Mouse (Mus musculus) heart, embryonic 14.5 days (tissue): ENCODE measurements around the gene Chd9. TPM values are rescaled to one million over a fixed set of nuclear protein-coding genes. Genes with fewer than 3 reads are reported as not detected.
"Not testable (repeated sequence)": the region's sequence is repeated elsewhere in the genome, so short reads cannot be mapped to it uniquely, and the experiment has no call there.

Experiments used
- ATAC-seq: fragments of 200-750 bp; cut with Nextera tagmentation; 2 replicates; pipeline ENCODE4 v1.8.0; 2017; ENCODE audit warnings: low read depth, moderate TSS enrichment; ENCODE audit not compliant: insufficient number of reproducible peaks, insufficient read depth, low FRiP score
- H3K27ac ChIP-seq, 2 experiments: fragments of 200-500 bp in 1 of 2; fragments of 300-500 bp in 1 of 2; sonication (generic) in 1 of 2; replicated peaks in 1 of 2; 2 replicates each; pipeline ENCODE4 v1.5.1; 2012 to 2014; ENCODE audit warnings: low read depth in 2 of 2, low read length in 2 of 2, control low read depth in 1 of 2, mild to moderate bottlenecking in 1 of 2, mixed read lengths in 1 of 2; ENCODE audit not compliant: control insufficient read depth in 1 of 2, insufficient read depth in 1 of 2
- H3K27me3 ChIP-seq: fragments of 300-500 bp; sonication (generic); 2 replicates; pipeline ENCODE4 v1.6.1; 2014; ENCODE audit warnings: mild to moderate bottlenecking, low read length, control low read depth; ENCODE audit not compliant: control insufficient read depth, insufficient read depth
- H3K36me3 ChIP-seq: fragments of 300-500 bp; sonication (generic); 2 replicates; pipeline ENCODE4 v1.6.1; 2014; ENCODE audit warnings: mild to moderate bottlenecking, control low read depth, low read length, mixed read lengths; ENCODE audit not compliant: control insufficient read depth, insufficient read depth
- H3K4me1 ChIP-seq, 2 experiments: fragments of 200-500 bp in 1 of 2; fragments of 300-500 bp in 1 of 2; sonication (generic) in 1 of 2; 2 replicates each; pipeline ENCODE4 v1.6.1; 2012 to 2014; ENCODE audit warnings: low read length in 2 of 2, control low read depth in 1 of 2, mixed read lengths in 1 of 2; ENCODE audit not compliant: control insufficient read depth in 2 of 2, insufficient read depth in 2 of 2
- H3K4me2 ChIP-seq: fragments of 300-500 bp; sonication (generic); 2 replicates; pipeline ENCODE4 v1.6.1; 2014; ENCODE audit warnings: mild to moderate bottlenecking, low read length
- H3K4me3 ChIP-seq, 2 experiments: fragments of 200-500 bp in 1 of 2; fragments of 300-500 bp in 1 of 2; sonication (generic) in 1 of 2; 2 replicates each; pipeline ENCODE4 v1.5.1; 2012 to 2014; ENCODE audit warnings: low read length in 2 of 2, mild to moderate bottlenecking in 2 of 2, control low read depth in 1 of 2, low read depth in 1 of 2, moderate library complexity in 1 of 2; ENCODE audit not compliant: control insufficient read depth in 1 of 2, insufficient read depth in 1 of 2
- H3K9ac ChIP-seq: fragments of 300-500 bp; sonication (generic); 2 replicates; pipeline ENCODE4 v1.6.1; 2014; ENCODE audit warnings: mild to moderate bottlenecking, low read length
- H3K9me3 ChIP-seq: fragments of 300-500 bp; sonication (generic); 2 replicates; pipeline ENCODE4 v1.6.1; 2016; ENCODE audit warnings: low read length, control low read depth; ENCODE audit not compliant: control insufficient read depth
- WGBS: fragments of 180-500 bp; shearing (Covaris S2); extraction: QIAGEN DNeasy Blood & Tissue Kit; methylation state at CpG from one replicate; pipeline ENCODE4 v1.1.7; 2014; 5-methylcytosine and 5-hydroxymethylcytosine counted together
- polyA plus RNA-seq: library from polyadenylated mRNA; unstranded; fragments of >200 nt; fragmentation: Nextera tagmentation; extraction: Ambion mirVana; gene quantifications from 2 replicates; pipeline ENCODE4 v1.2.1, GENCODE M21; 2014

The Chd9 gene
- polyA plus RNA-seq, 1 experiment from 2014 or later, result 57.0 TPM

DNA sequence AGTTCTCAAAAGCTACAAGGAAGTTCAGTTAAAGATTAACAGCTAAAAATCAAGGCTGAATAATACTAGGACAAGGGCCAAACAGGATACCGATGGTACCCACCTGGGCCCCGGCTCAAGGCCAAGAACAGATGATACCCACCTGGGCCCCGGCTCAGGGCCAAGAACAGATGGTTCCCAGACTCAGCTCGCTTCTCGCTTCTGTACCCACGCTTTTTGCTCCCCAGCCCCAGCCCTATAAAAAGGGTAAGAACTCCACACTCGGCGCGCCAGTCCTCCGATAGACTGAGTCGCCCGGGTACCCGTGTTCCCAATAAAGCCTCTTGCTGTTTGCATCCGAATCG is 58.2 kb downstream of the Chd9 start:
- H3K27me3 ChIP-seq, H3K4me1 ChIP-seq, H3K4me3 ChIP-seq, ATAC-seq, H3K4me2 ChIP-seq, H3K36me3 ChIP-seq, H3K9me3 ChIP-seq, H3K9ac ChIP-seq, H3K27ac ChIP-seq: not testable (repeated sequence)
- no CpG with 5 or more reads among the region's 15 CpGs for WGBS

DNA sequence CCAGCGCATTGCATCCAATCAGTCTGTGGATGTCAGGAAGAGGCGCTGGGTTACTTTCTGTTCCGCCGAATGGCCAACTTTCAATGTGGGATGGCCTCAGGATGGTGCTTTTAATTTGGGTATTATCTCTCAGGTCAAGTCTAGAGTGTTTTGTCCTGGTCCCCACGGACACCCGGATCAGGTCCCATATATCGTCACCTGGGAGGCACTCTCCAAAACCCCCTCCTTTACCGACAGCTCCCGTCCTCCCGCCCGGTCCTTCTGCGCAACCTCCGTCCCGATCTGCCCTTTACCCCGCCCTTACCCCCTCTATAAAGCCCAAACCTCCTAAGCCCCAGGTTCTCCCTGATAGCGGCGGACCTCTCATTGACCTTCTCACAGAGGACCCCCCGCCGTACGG is 59.2 kb downstream of the Chd9 start:
- not testable (repeated sequence) for H3K9me3 ChIP-seq, H3K9ac ChIP-seq, ATAC-seq, H3K36me3 ChIP-seq, H3K27me3 ChIP-seq, H3K4me2 ChIP-seq, H3K4me1 ChIP-seq, H3K27ac ChIP-seq
- no CpG with 5 or more reads among the region's 20 CpGs for WGBS
- peak overlapping the region; percentile 33 to 48 for H3K4me3 ChIP-seq

DNA sequence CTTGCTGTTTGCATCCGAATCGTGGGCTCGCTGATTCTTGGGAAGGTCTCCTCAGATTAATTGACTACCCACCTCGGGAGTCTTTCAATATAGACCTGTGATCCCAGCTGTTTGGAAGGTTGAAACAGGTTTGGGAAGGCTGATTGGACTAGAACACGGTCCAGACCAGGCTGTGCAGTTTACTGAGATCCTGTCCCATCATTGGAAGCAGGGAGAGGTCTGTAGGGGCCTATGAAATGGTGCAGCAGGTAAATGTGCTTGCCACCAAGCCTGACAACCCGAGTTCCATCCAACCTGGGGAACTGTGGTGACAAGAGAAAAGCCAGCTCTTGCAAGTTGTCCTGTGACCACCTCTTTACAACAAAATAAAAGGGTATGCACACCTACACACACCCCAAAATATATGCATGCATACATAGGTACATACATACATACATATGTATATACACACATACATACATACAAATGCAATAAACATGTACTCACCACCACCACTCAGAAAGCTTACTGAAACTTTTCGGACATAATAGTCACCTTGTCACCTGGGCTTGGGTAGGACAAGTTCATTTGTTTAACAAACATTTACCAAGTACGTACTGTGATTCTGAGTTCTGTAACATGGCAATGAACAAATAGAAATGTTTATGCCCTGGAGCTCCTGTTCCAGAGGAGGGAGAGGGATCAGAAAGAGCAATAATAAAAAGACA is 63.9 kb downstream of the Chd9 start:
- Histone ChIP-seq H3K27me3 (no peaks in the 10 kb centered on the region), H3K4me3 (no peak overlapping the region), H3K9ac (no peak overlapping the region), H3K4me2 (no peak overlapping the region), H3K9me3 (no peaks in the 10 kb centered on the region), H3K4me1 (0 out of 4 replicates have a peak, but pooled peaks cover 3 to 8% of the 10 kb centered on the region in 2 experiments), H3K36me3 (no peaks in the 10 kb centered on the region), H3K27ac (no peak overlapping the region)
- WGBS, result 82% methylated on average over 6 of the region's 8 CpGs
- ATAC-seq, result no peak

DNA sequence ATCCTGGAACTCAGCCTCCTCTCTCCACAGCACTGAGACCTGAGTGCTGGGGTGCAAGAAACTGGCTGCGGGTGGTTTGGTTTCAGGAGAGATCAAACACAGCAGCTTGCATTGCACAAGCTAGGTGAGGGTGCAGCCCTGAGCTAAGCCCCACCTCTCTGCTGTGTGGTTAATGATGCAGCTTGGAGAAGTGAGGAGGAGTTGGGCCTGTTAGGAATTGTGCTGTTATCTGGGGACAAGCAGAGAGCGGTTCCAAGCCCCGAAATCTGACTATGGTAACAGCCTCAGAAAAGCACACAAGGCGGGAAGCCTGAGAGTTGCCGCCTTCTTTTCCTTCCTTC is 64.4 kb downstream of the Chd9 start:
- Histone ChIP-seq H3K4me2 (no peak overlapping the region), H3K27me3 (no peaks in the 10 kb centered on the region), H3K9ac (no peak overlapping the region), H3K4me1 (0 out of 4 replicates have a peak, but pooled peaks cover 3 to 8% of the 10 kb centered on the region in 2 experiments), H3K9me3 (no peaks in the 10 kb centered on the region), H3K4me3 (no peak overlapping the region), H3K27ac (no peak overlapping the region), H3K36me3 (no peaks in the 10 kb centered on the region)
- 79% methylated on average over 5 of the region's 5 CpGs for WGBS
- ATAC-seq, result no peak

DNA sequence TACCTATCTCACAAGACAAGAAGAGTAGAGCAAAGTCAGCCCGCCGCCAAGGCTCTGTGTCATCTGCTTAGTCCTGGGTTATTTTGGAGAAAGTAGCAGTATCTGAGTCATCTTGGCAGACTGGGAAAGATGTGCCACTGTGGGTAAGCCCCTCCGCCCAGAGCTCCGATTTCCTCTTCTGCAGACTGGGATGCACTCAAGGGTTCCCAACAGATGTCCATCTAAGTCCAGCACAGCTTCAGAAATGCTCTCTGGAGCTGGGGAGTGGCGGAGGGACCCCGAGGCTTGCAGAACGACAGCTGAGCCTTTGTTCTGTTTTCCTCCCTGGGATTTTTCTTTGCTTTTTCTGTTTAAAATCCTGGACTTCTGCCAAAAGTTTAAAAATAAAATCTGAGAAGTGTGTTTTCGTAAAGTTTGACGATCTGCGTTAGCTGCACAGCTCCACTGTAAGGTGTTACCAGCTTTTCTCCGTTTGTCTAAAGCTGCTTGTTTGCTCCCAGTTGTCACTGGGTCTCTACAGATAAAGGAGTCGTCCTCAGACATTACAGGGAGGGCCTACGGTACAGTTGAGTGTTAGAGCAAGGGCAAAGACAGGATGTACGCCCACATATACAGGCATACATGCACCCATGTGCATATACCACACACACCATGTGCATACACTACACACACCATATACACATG is 66.2 kb downstream of the Chd9 start:
- Histone ChIP-seq H3K27me3 (no peaks in the 10 kb centered on the region), H3K36me3 (no peaks in the 10 kb centered on the region), H3K4me3 (no peak overlapping the region), H3K4me1 (0 out of 4 replicates have a peak, but pooled peaks cover 3 to 8% of the 10 kb centered on the region in 2 experiments), H3K27ac (no peak overlapping the region), H3K9me3 (no peaks in the 10 kb centered on the region), H3K9ac (no peak overlapping the region), H3K4me2 (no peak overlapping the region)
- 47% methylated on average over 14 of the region's 14 CpGs for WGBS
- no peak for ATAC-seq

DNA sequence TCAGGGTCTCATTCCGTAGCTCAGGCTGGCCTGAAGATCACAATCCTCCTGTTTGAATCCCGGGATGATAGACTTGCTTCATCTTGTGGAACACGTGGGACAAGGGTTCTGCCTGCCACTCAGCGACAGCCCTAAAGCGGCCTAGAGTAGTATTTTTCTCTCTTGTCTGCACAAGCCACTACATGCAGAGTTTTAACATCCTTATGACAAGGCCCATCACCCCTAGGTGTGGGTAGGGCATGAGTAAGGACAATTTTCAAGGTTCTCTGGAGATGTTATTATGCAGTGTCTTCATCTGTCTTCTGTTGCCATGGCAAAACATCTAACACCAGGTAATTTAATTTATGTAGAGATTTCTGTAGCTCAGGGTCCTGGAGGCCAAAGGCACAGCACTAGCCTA is 69.2 kb downstream of the Chd9 start:
- Histone ChIP-seq H3K4me3 (no peak overlapping the region), H3K4me1 (0 out of 4 replicates have a peak, but pooled peaks cover 3 to 8% of the 10 kb centered on the region in 2 experiments), H3K9ac (no peak overlapping the region), H3K27me3 (no peaks in the 10 kb centered on the region), H3K27ac (no peak overlapping the region), H3K36me3 (no peaks in the 10 kb centered on the region), H3K4me2 (no peak overlapping the region), H3K9me3 (no peaks in the 10 kb centered on the region)
- no peak for ATAC-seq
- WGBS, result 63% methylated on average over 5 of the region's 5 CpGs

DNA sequence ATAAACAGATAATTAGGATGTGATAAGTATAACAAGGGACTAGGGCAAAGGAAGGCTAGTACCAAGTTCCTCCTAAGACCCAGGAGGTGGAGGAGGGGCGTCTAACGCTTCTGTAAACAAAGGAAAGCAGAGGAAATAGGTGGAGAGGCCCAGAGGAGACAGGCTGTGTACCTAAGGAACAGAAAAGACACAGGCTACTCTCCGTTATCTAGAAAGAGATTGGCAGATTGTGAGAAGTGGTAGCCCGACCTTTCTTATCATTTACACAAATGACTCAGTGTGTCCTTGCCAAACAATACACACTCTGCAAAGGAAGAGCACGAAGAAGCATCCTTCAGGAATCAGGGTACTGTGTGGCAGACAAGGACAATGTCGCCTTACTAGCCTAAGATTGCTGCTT is 70.4 kb downstream of the Chd9 start:
- Histone ChIP-seq H3K9ac (no peak overlapping the region), H3K27me3 (no peaks in the 10 kb centered on the region), H3K4me1 (0 out of 4 replicates have a peak, but pooled peaks cover 3 to 8% of the 10 kb centered on the region in 2 experiments), H3K4me3 (no peak overlapping the region), H3K4me2 (no peak overlapping the region), H3K27ac (no peak overlapping the region), H3K9me3 (no peaks in the 10 kb centered on the region), H3K36me3 (no peaks in the 10 kb centered on the region)
- 12% methylated on average over 6 of the region's 6 CpGs for WGBS
- ATAC-seq, result no peak
